Mouse (Mus musculus): ENCODE data around the gene Hnrnpl.

- TF ChIP-seq CTCF (IDR thresholded peaks at IDR 0.05): no peak
- no peak for TF ChIP-seq EP300 (IDR thresholded peaks at IDR 0.05)
These were observed 7.9 kb downstream of the Hnrnpl start for GRCm38 (mm10) chr7:28816201-28816600.

Measured in lung, postnatal 0 days (tissue).